Mouse (Mus musculus): Measurements from ENCODE around the gene Mdga2.

The Mdga2 gene

DNA sequence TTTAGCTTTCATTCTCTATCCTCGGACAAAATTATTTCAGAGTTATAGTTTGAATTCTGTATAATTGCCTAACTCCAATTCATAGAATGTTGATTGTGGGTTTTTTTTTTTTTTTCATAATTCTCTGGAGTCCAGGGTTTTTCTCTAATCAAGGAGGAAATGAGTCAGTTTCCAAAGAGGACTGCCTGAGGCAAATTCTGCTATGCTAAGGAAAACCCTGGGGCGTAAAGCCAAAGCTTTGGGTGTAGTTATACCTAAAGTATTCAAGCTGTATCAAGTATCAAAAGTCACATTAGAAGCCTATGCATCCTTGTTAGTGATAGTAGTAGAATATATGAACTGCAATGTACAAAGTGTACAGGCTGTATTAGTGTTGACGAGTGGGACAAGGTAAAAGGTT, 519.6 kb downstream of the Mdga2 start:
- DNase-seq (ENCODE audit: low spot score), result no peak

GRCm38 (mm10) chr12:66679558-66679957, 542.8 kb downstream of the Mdga2 start:
- DNase-seq (ENCODE audit: low spot score), result no peak

DNA sequence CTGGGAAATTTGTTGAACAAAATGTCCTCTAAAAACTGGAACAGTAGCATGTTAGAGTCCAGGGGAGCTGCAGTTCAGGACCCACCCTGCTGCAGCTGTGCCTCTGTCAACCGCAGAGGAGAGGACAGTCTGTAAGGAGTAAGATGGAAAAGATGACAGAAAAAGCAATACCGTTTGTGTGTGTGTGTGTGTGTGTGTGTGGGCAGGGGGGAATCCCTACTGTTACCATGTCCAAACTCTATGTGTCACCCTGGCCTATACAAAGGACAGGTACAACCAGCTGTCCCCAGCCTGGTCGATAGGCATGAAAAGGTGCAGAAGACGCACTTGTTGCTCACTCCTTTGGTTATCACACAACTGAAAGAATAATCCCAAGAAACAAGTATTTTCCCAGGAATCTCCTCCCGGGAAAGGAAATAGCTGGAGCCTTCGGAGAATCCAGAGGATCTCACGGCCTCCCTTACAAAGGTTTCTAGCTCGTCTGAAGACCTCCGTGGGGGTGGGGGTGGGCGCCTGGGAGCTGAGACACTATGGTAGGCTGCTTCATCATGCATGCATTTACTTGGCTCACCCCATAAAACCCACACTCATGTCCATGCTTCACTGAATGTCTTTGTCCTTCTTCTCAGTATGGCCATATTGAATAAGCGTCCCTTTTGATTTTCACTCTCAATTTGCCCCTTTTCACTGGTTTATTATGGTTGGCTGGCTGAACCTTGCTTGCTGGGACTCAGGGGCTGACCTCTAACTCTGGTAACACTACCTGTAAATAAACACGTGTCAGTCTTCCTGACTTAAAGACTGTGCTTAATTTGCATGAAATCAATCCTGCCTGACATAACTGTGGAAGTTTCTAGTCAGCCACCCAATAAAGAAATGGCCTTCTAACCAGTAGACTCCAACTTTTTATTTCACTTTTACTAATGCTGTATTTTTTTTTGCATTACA, 573.5 kb downstream of the Mdga2 start:
- DNase-seq (ENCODE audit: low spot score), result no peak

- no peak for DNase-seq (ENCODE audit: low spot score)
Observed at GRCm38 (mm10) chr12:66640408-66640807, 581.9 kb downstream of the Mdga2 start.

- no peak for DNase-seq (ENCODE audit: low spot score)
Observed at GRCm38 (mm10) chr12:66619944-66620343, 602.4 kb downstream of the Mdga2 start.

DNA sequence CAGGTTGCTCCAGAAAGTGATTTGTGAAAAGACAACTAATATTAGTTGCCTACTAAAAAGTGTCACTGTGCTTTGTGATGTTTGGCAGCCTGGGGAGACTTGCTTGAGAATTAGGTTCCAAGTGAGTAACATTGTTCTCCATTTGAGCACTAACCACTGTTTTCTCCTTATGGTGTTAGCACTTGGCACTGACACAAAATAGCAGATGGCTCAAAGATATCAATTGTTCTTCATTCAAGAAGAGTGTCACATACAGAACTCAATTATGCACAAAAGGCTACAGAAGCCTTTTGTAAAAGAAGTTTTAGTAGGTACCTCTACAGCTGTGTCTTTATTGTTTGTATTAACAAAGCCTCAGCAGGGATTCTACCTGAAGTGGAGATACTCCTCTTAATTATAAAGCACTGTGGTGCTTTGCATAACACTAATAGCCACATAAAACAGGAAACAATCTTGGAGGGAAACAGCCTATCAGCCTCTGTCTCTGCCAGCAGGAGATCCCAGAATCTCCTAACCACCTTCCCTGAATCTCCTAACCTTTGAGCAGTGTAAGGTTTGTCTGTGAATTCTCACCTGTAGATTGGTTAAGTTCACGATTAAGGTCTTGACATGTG, 630.6 kb downstream of the Mdga2 start:
- DNase-seq (ENCODE audit: low spot score), result no peak

- DNase-seq (ENCODE audit: low spot score), result no peak
Observed at GRCm38 (mm10) chr12:66565396-66565795, 657.0 kb downstream of the Mdga2 start.

DNA sequence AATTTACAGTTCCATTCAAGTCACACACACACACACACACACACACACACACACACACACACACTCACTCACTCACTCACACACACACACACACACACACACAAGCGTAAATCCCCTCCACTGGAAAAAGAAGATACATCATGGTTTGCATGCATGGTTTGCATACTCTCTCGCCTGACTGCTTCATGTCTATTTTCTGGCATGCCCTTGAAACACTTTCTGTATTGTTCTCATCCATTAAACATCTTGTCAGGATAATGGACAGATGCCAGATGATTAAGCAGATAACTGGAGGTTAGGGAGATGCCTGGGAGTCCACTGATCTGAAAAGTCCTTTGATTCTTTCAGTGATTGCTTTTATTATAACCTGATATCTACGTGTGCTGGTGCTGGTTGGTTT, 665.5 kb downstream of the Mdga2 start:
- no peak for DNase-seq (ENCODE audit: low spot score)

DNA sequence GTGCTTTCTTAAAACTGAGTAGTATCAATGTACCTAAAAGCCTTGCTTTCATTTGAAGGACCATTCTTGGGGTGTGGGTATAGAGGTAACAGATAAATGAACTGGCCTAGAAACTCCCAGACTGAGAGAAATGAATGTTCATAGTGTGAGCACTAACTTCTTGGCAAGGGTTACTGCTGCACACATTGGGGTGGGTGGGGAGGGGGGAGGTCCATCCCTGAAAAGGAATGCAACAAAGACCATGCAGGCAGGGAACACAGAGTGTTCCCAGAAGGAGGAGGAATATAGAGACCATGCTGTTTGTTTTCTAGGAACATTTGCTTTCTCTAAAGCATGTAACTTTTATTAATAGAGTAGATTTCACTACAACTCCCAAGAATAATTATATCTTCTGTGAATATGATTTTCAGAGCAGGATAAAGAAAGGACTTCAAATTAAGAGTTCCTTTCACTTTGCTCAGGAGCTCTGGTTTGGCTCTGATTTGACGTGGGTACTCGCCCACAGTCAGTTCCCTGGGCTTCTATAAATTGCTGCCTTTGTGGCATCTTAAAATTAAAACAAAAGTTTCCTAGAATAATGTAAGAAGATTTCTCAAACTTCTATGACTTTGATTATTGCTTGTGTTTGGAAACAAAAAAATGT, 666.0 kb downstream of the Mdga2 start:
- DNase-seq (ENCODE audit: low spot score), result peak; percentile 30

GRCm38 (mm10) chr12:66524973-66525372, 697.4 kb downstream of the Mdga2 start:
- DNase-seq (ENCODE audit: low spot score), result no peak

GRCm38 (mm10) chr12:66499258-66499657, 723.1 kb downstream of the Mdga2 start:
- DNase-seq (ENCODE audit: low spot score), result no peak

GRCm38 (mm10) chr12:66470868-66471267, 751.5 kb downstream of the Mdga2 start:
- no peak for DNase-seq (ENCODE audit: low spot score)

DNA sequence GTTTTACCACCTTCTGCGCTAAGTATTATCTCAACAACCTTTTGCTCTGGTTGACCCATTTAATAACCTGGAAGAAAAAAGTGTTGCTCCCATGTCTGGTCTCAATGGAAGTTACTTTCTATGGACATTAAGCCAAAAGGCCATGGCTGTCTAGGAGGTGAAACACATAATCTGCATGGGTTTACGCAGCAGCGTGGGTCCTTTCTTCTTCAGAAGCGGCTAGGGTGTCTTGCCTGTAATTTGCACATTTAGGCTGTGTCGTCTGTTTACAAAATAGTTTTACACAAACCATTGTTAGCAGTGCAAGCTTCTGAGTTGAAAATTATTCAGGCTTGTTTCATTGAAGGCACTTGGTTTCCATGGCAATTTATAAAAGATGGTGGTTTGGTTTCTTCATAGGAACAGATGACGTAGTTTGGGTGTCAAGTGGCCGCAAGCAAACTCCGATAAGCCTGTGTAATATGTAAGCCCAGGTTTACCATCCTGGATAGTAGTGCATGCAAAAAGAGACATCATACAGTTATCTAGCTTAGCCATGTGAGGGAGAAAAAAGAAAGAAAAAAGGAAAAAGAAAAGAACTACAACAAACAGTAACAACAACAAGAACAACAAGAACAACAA, 752.0 kb downstream of the Mdga2 start:
- no peak for DNase-seq (ENCODE audit: low spot score)

GRCm38 (mm10) chr12:66465516-66465915, 756.8 kb downstream of the Mdga2 start:
- DNase-seq (ENCODE audit: low spot score), result no peak

DNA sequence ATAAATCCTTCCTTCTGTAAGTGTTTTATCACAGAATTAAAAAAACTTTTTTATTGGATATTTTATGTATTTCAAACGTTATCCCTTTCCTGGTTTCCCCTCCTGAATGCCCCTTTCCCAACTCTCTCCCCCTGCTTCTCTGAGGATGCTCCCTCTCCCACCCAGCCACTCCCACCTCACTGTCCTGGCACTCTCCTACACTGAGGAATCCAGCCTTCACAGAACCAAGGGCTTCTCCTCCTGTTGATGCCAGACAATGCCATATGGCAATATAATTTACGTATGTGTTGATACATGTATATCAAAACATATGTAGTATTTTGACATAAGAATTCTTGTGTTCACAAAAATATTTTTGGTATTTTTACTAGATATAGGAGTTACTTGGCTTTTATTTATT, 779.0 kb downstream of the Mdga2 start:
- no peak for DNase-seq (ENCODE audit: low spot score)
